Mouse (Mus musculus): ENCODE data around the gene Idnk. TPM values are rescaled to one million over a fixed set of nuclear protein-coding genes. Genes with fewer than 3 reads are reported as not detected.

Gene Idnk
- total RNA-seq, 2 experiments from 2014 or later: 9.3 to 12.2 TPM

GRCm38 (mm10) chr13:58193221-58193620 lies 35.8 kb downstream of the Idnk start:
- no peak for DNase-seq

DNA sequence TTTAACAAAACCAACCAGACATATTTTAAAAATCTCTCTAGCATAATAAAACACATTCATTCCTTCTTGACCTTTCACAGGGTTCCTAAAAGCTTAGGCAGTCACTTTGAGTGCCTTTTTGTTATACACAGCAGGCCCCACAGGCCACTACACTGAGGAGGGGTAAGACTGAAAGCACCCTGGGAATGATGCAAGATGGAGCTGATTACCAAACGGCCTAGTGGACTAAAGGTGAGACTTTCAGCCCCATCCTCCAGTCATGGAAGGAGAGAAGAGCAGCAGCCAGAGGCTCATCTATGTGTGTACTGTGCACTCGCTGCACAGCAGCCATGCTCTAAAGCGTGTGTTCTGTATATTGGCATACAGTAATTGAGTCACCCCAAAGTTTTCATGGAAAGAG lies 37.5 kb downstream of the Idnk start:
- DNase-seq: no peak

- DNase-seq: no peak
Observed at GRCm38 (mm10) chr13:58197211-58197610, 39.8 kb downstream of the Idnk start.

DNA sequence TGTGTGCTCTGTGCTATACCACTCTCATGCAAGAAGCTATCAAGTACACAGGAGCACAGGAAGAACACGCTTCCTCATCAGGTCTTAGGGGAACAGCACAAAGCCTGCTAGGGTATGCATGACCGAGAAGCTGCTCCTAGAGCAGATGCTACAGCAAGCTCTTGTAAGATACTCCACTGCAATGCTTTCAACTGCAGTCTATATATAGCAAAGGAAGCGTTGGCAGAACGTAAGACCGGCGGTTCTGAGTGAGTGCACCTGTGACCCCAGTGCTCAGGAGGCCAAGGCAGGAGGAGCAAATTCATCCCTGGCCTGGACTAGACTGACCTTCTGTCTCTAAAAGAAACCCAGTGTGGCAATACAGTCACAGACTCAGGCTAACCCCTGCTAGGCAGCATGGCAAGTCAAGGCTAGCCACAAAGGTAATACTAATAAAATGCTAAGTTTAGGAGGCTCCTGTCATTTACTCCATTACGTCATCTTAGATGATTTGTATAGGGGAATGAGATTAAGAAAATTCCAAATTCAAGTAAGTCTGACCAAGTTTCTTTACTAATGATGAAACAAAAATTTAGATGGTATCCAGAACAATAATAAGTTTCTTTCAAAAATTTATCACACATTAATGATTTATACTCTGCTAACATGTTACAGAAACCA lies 40.7 kb downstream of the Idnk start:
- no peak for DNase-seq

GRCm38 (mm10) chr13:58201343-58201742 lies 43.9 kb downstream of the Idnk start:
- DNase-seq: no peak

DNA sequence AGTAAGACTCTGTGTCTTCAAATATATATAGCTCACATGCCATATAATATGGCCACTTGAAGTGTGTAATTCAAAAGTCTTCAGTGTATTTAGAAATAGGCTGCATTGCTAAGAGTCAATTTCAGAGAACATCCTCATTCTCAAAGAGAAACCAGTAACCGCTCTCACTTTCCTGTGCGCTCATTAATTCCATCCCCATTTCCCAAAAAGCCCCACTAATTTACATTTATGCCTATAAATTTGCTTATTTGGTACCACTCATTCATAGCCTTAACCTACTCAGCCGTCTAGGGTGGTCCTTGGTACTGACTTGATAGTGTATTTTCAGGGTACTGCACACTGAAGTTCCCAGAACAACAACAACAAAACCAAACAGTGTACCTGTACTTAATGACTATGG lies 44.5 kb downstream of the Idnk start:
- no peak for DNase-seq

- DNase-seq: no peak
Observed at GRCm38 (mm10) chr13:58202903-58203302, 45.5 kb downstream of the Idnk start.

- DNase-seq: no peak
Observed at GRCm38 (mm10) chr13:58204202-58204601, 46.8 kb downstream of the Idnk start.

GRCm38 (mm10) chr13:58204986-58205385 lies 47.5 kb downstream of the Idnk start:
- DNase-seq: no peak

DNA sequence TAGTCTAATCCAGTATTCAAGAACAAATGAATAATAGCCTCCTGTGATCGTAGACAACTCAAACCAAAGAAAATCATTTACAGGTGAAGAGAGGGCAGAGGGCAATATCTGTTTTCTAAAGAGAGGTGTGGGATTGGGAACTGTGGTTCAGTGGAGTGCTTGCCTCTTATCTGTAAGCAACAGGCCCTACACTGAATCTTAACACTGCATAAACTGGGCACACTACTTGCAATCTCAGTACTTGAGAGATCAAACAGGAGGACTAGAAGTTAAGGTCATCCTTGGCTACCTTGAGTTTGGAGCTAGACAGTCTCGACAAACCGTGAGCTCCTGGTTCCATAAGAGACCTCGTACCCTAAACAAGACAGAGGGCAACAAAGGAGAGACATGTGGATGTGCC lies 48.6 kb downstream of the Idnk start:
- no peak for DNase-seq

GRCm38 (mm10) chr13:58210441-58210840 lies 53.0 kb downstream of the Idnk start:
- no peak for DNase-seq

DNA sequence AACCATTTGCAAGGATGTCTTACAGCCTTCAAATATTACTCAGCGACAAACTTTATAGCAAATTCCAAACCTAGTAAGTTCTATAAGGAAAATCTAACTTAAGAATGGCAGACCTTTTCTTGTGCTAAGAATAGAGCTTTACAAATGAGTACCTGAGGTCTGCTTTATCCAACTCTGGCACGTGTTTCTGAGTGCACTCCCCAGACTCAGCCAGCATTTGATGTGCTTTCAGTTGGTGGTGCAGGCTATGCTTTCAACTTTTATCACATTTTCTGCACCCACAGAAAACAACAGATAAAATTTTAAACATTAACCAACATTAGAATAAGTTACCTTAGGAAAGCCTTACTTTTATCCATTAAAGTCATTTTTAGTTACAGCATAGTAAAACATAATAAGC lies 55.1 kb downstream of the Idnk start:
- no peak for DNase-seq

- no peak for DNase-seq
Observed at GRCm38 (mm10) chr13:58213801-58214200, 56.4 kb downstream of the Idnk start.

Other genes starting within 250 kb of the Idnk start
- gene Spock1, start 249.3 kb upstream of the Idnk start, total RNA-seq (2021): under 1 TPM; 0.48 to 0.72 TPM
- gene Klhl3, start 44.1 kb upstream of the Idnk start, total RNA-seq (2021): under 1 TPM; 0.41 to 0.88 TPM
- 10 to 100 TPM; 34.6 to 38.6 TPM for gene Hnrnpa0, start 29.1 kb upstream of the Idnk start, total RNA-seq (2021)
- gene Ubqln1, start 58.0 kb downstream of the Idnk start, total RNA-seq (2021): 10 to 100 TPM; 41.1 to 42.4 TPM
- 10 to 100 TPM; 17.8 to 20.9 TPM for gene Gkap1, start 118.0 kb downstream of the Idnk start, total RNA-seq (2021)
- gene Kif27, start 201.5 kb downstream of the Idnk start, total RNA-seq (2021): under 1 TPM in 1 of 2 experiments, not detected in 1; 0.05 TPM
- 1 to 10 TPM; 7.0 to 7.2 TPM for gene 2210016F16Rik, start 227.6 kb downstream of the Idnk start, total RNA-seq (2021)
- 1 to 10 TPM; 4.8 to 5.5 TPM for gene Rmi1, start 244.6 kb downstream of the Idnk start, total RNA-seq (2021)
- 100 to 1,000 TPM; 237 to 240 TPM for gene Hnrnpk, start 245.7 kb downstream of the Idnk start, total RNA-seq (2021)

Measured in gastrocnemius, postnatal 25 days (tissue).